Mouse (Mus musculus) common myeloid progenitor, adult 5-6 weeks (primary cell): ENCODE measurements at regions not wholly inside any gene's neighbourhood (a gene's known extent, or its start where the extent isn't known, plus 50 kb on each side); places are given as distances from the start of the nearest gene placed in this dataset.

ENCODE experiments used
- ATAC-seq: replicated peaks from 2 replicates; pipeline ENCODE4 v1.8.0; 2016; ENCODE audit warnings: low read depth, mild to moderate bottlenecking, moderate TSS enrichment, inconsistent platforms; ENCODE audit not compliant: poor library complexity, severe bottlenecking

- ATAC-seq, result no peak
These were observed 554.5 kb upstream of the Adamts9 start for GRCm38 (mm10) chr6:93497824-93498223.

- ATAC-seq, result no peak
These were observed 545.2 kb upstream of the Adamts9 start for GRCm38 (mm10) chr6:93488441-93488955.

- ATAC-seq, result no peak
These were observed 535.2 kb upstream of the Adamts9 start for GRCm38 (mm10) chr6:93478521-93478920.

GRCm38 (mm10) chr6:93474981-93475380 is 531.7 kb upstream of the Adamts9 start:
- no peak for ATAC-seq

- no peak for ATAC-seq
These were observed 524.6 kb upstream of the Adamts9 start for GRCm38 (mm10) chr6:93467867-93468266.

- no peak for ATAC-seq
These were observed 519.6 kb upstream of the Adamts9 start for GRCm38 (mm10) chr6:93462861-93463260.

- ATAC-seq, result no peak
These were observed 518.1 kb upstream of the Adamts9 start for GRCm38 (mm10) chr6:93461374-93461773.

GRCm38 (mm10) chr6:93457613-93458012 is 514.3 kb upstream of the Adamts9 start:
- ATAC-seq, result no peak

GRCm38 (mm10) chr6:93456383-93457033 is 513.2 kb upstream of the Adamts9 start:
- ATAC-seq, result no peak

GRCm38 (mm10) chr6:93445568-93445967 is 502.3 kb upstream of the Adamts9 start:
- ATAC-seq, result no peak

GRCm38 (mm10) chr6:93445124-93445523 is 501.8 kb upstream of the Adamts9 start:
- ATAC-seq, result no peak

GRCm38 (mm10) chr6:93443766-93444557 is 500.7 kb upstream of the Adamts9 start:
- no peak for ATAC-seq

- no peak for ATAC-seq
These were observed 490.2 kb upstream of the Adamts9 start for GRCm38 (mm10) chr6:93433446-93433845.

GRCm38 (mm10) chr6:93426141-93426540 is 482.8 kb upstream of the Adamts9 start:
- ATAC-seq, result no peak

- no peak for ATAC-seq
These were observed 479.6 kb upstream of the Adamts9 start for GRCm38 (mm10) chr6:93422906-93423305.

- no peak for ATAC-seq
These were observed 479.0 kb upstream of the Adamts9 start for GRCm38 (mm10) chr6:93422253-93422652.

- ATAC-seq, result no peak
These were observed 474.3 kb upstream of the Adamts9 start for GRCm38 (mm10) chr6:93417625-93418024.

GRCm38 (mm10) chr6:93416006-93416405 is 472.7 kb upstream of the Adamts9 start:
- ATAC-seq, result no peak

GRCm38 (mm10) chr6:93411077-93411452 is 467.8 kb upstream of the Adamts9 start:
- ATAC-seq, result no peak

GRCm38 (mm10) chr6:93410416-93411076 is 467.3 kb upstream of the Adamts9 start:
- no peak for ATAC-seq

GRCm38 (mm10) chr6:93398551-93398950 is 455.3 kb upstream of the Adamts9 start:
- no peak for ATAC-seq
